ENCODE assay signal across 19 mouse cellular contexts in genomic region chr6:77215322-77215721, GRCm38 (mm10). TPM values are rescaled to one million over a fixed set of nuclear protein-coding genes. Genes with fewer than 3 reads are reported as not detected.
"Had no signal": no experiment of that assay in that cellular context is flagged by ENCODE, and none has a peak within 500 bp of the region (broad histone marks: within the 10 kb centered on the region; RNA-seq: fewer than 3 reads in every experiment).

No protein-coding gene starts in this region.

- H3K4me1 ChIP-seq: liver, embryonic 13.5 days; lung, embryonic 15.5 days had no signal

- ATAC-seq: liver, postnatal 0 days had no signal

- H3K9ac ChIP-seq: limb, embryonic 12.5 days; liver, embryonic 13.5 days; liver, postnatal 0 days; lung, embryonic 15.5 days; midbrain, embryonic 12.5 days had no signal

- H3K27me3 ChIP-seq: liver, embryonic 13.5 days; lung, embryonic 15.5 days; megakaryocyte, embryonic 14.5 days; midbrain, embryonic 12.5 days had no signal

- DNase-seq: kidney, adult 8-10 months; kidney, postnatal 36 days; liver; liver, embryonic 13.5 days; liver, postnatal 0 days; lung, postnatal 14 days; retina, postnatal 1 day; right cerebral cortex, postnatal 4 days; spleen, adult 18-20 months; thymus, adult 18-20 months; thymus, postnatal 14 days had no signal

- H3K36me3 ChIP-seq: limb, embryonic 12.5 days; liver, embryonic 13.5 days; lung, embryonic 15.5 days; midbrain, embryonic 12.5 days had no signal

- H3K4me2 ChIP-seq: limb, embryonic 12.5 days; liver, embryonic 13.5 days; lung, embryonic 15.5 days; midbrain, embryonic 12.5 days had no signal

- H3K4me3 ChIP-seq: layer of hippocampus, adult 2 months; limb, embryonic 12.5 days; liver, embryonic 13.5 days; lung, embryonic 15.5 days; megakaryocyte, embryonic 14.5 days; midbrain, embryonic 12.5 days; myocyte had no signal

- H3K9me3 ChIP-seq: limb, embryonic 12.5 days; liver, embryonic 13.5 days; lung, embryonic 15.5 days; midbrain, embryonic 12.5 days had no signal

- H3K27ac ChIP-seq: kidney, postnatal 0 days; layer of hippocampus, adult 2 months; limb, embryonic 12.5 days; liver, embryonic 13.5 days; lung, embryonic 15.5 days; macrophage; midbrain, embryonic 12.5 days had no signal

RNA-seq across cellular contexts. Expression of gene Lrrtm1, which starts 27.2 kb away (rescaled TPM):
- polyA plus RNA-seq: liver, postnatal 0 days; macrophage; myocyte had no signal
